Mouse (Mus musculus) stomach, adult 2 months (tissue): ENCODE measurements around the gene Ubfd1. TPM values are rescaled to one million over a fixed set of nuclear protein-coding genes. Genes with fewer than 3 reads are reported as not detected.

Experiments used
- polyA plus RNA-seq: library from polyadenylated mRNA; depleted of rRNA; stranded (reverse); fragments of >200 nt; gene quantifications from 2 replicates; pipeline ENCODE4 v1.2.3, GENCODE M21; 2012; rRNA removed

The Ubfd1 gene
- 6.2 and 9.9 TPM in 2 replicates for polyA plus RNA-seq

DNA sequence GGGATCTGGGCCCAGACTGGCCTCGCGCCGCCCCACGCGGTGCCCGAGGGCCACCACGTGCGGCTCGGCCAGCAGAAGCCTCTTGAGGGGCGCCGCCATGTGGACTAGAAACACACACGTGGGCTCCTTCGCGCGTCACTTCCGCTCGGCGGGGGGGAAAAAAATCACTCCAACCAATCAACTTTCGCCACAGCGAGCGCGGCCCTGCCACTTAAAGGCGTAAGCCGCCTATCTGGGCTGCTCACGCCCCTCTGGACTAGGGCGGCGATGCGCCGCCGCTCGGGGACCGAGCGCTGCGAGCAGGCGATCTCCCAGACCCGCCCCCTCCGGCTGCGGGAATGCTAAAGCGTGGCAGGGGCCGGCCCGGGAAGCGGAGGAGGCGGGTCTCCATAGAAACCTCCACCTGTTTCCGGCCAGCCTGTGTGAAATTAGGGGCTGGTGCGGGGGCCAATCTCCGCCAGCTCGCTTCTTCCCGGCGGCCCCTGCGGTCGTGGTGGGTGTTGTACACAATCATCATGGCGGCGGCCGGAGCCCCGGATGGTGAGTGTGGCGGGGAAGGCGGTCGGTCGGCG is at the start of gene Ubfd1, which contains the start of gene Ears2:
Ubfd1 (plus strand) TSS at position 231 of the 572 bp plus-strand sequence.
Ears2 (minus strand) TSS at position 319 of the 572 bp plus-strand sequence.

GRCm38 (mm10) chr7:122020667-122021354 is 46.2 kb upstream of the Ubfd1 start, which contains the start of gene Gga2:
Gene Gga2 (minus strand): TSS chr7:122021222.

GRCm38 (mm10) chr7:122101747-122102244 is 34.8 kb downstream of the Ubfd1 start, which contains the start of gene Ndufab1:
Gene Ndufab1 (minus strand): TSS chr7:122101886.

Other genes starting within 250 kb of the Ubfd1 start
- 7.5 and 8.7 TPM in 2 replicates for gene Scnn1b, start 202.1 kb upstream of the Ubfd1 start, polyA plus RNA-seq
- 11.5 and 12.0 TPM in 2 replicates for gene Cog7, start 85.5 kb upstream of the Ubfd1 start, polyA plus RNA-seq
- gene Gga2, start 46.0 kb upstream of the Ubfd1 start, polyA plus RNA-seq = 31.3 and 79.7 TPM in 2 replicates
- gene Ears2, start 88 bp downstream of the Ubfd1 start, polyA plus RNA-seq = 5.0 and 6.8 TPM in 2 replicates
- gene Ndufab1, start 34.7 kb downstream of the Ubfd1 start, polyA plus RNA-seq = 737 and 2,147 TPM in 2 replicates
- gene Palb2, start 65.8 kb downstream of the Ubfd1 start, polyA plus RNA-seq = 0.38 and 0.88 TPM in 2 replicates
- 24.9 and 28.6 TPM in 2 replicates for gene Dctn5, start 65.9 kb downstream of the Ubfd1 start, polyA plus RNA-seq
- 5.5 and 8.8 TPM in 2 replicates for gene Plk1, start 92.3 kb downstream of the Ubfd1 start, polyA plus RNA-seq
- gene Ern2, start 119.0 kb downstream of the Ubfd1 start, polyA plus RNA-seq = 70.5 and 84.0 TPM in 2 replicates
- 4.0 and 5.5 TPM in 2 replicates for gene Chp2, start 152.3 kb downstream of the Ubfd1 start, polyA plus RNA-seq
- gene Prkcb, start 221.6 kb downstream of the Ubfd1 start, polyA plus RNA-seq = 2.3 and 2.5 TPM in 2 replicates